ENCODE assay signal across 14 mouse cellular contexts in genomic region chr4:56937136-56937535, GRCm38 (mm10). TPM values are rescaled to one million over a fixed set of nuclear protein-coding genes. Genes with fewer than 3 reads are reported as not detected.
A peak's percentile ranks its signal among the peaks of the same experiment; 100 is the strongest.
DNase-seq lines count a peak whose midpoint lies in the region; ATAC-seq lines count a peak whose summit lies in the region.
"Had no signal": no experiment of that assay in that cellular context is flagged by ENCODE, and none has a peak within 500 bp of the region (broad histone marks: within the 10 kb centered on the region; RNA-seq: fewer than 3 reads in every experiment).

No protein-coding gene starts in this region.

- H3K4me2 ChIP-seq in heart, embryonic 11.5 days: 0 out of 2 replicates have a peak overlapping the region, but pooled peaks have one; percentile 20
- no peak overlapping the region for H3K4me2 ChIP-seq in intestine, embryonic 14.5 days (ENCODE audit: low read length)
- no peak overlapping the region for H3K4me2 ChIP-seq in hindbrain, embryonic 11.5 days (replicated peaks; ENCODE audit: low read depth, low read length)
- H3K4me2 ChIP-seq: limb, embryonic 13.5 days; neural tube, embryonic 12.5 days had no signal

- no peak overlapping the region for H3K9ac ChIP-seq in heart, embryonic 11.5 days (ENCODE audit: low read depth, low read length)
- no peak overlapping the region for H3K9ac ChIP-seq in intestine, embryonic 14.5 days (ENCODE audit: low read length)
- H3K9ac ChIP-seq in hindbrain, embryonic 11.5 days (ENCODE audit: low read depth, low read length): no peak overlapping the region
- H3K9ac ChIP-seq: limb, embryonic 13.5 days; neural tube, embryonic 12.5 days had no signal

- no peak for DNase-seq in heart, adult 8-10 months (ENCODE audit: low spot score)
- DNase-seq in adrenal gland, postnatal 10 days: peak; percentile 47
- DNase-seq in intestine, embryonic 14.5 days (ENCODE audit: low spot score): peak; percentile 52
- peak; percentile 54 for DNase-seq in lung, postnatal 36 days
- DNase-seq in hindbrain, embryonic 11.5 days (ENCODE audit: low spot score): no peak
- no peak for DNase-seq in embryo, embryonic 10.5 days (ENCODE audit: low spot score)
- DNase-seq: right cerebral cortex, postnatal 4 days; thymus, adult 2 months had no signal

- no peaks in the 10 kb centered on the region for H3K9me3 ChIP-seq in heart, embryonic 11.5 days (replicated peaks; ENCODE audit: control insufficient read depth, low read length)
- no peaks in the 10 kb centered on the region for H3K9me3 ChIP-seq in intestine, embryonic 14.5 days (ENCODE audit: control insufficient read depth, low read length)
- no peaks in the 10 kb centered on the region for H3K9me3 ChIP-seq in hindbrain, embryonic 11.5 days (ENCODE audit: control insufficient read depth, low read length)
- H3K9me3 ChIP-seq: limb, embryonic 13.5 days; neural tube, embryonic 12.5 days had no signal

- ATAC-seq in heart, embryonic 11.5 days (replicated peaks; ENCODE audit: insufficient number of reproducible peaks, low FRiP score, low TSS enrichment): 0 out of 2 replicates have a peak, but pooled peaks have one; percentile 55
- ATAC-seq in intestine, embryonic 14.5 days (replicated peaks; ENCODE audit: low FRiP score, low TSS enrichment, low read depth): no peak
- no peak for ATAC-seq in hindbrain, embryonic 11.5 days (ENCODE audit: low FRiP score)
- ATAC-seq: forebrain, embryonic 16.5 days; inflammation-experienced regulatory T-cells, adult 6 months had no signal

- no peaks in the 10 kb centered on the region for H3K27me3 ChIP-seq in heart, embryonic 11.5 days (ENCODE audit: control insufficient read depth, insufficient read depth, low read length)
- no peaks in the 10 kb centered on the region for H3K27me3 ChIP-seq in intestine, embryonic 14.5 days (replicated peaks; ENCODE audit: control insufficient read depth, insufficient read depth, low read length)
- no peaks in the 10 kb centered on the region for H3K27me3 ChIP-seq in hindbrain, embryonic 11.5 days (ENCODE audit: control insufficient read depth, insufficient read depth, low read length)
- H3K27me3 ChIP-seq: limb, embryonic 13.5 days; neural tube, embryonic 12.5 days had no signal

- H3K27ac ChIP-seq in heart, embryonic 11.5 days (ENCODE audit: low read depth, low read length): 0 out of 2 replicates have a peak overlapping the region, but pooled peaks have one; percentile 32
- no peak overlapping the region for H3K27ac ChIP-seq in intestine, embryonic 14.5 days (ENCODE audit: low read depth)
- no peak overlapping the region for H3K27ac ChIP-seq in hindbrain, embryonic 11.5 days (ENCODE audit: low read depth, low read length)
- H3K27ac ChIP-seq: limb, embryonic 13.5 days; neural tube, embryonic 12.5 days had no signal

- H3K4me1 ChIP-seq in heart, embryonic 11.5 days (ENCODE audit: control insufficient read depth, insufficient read depth, low read length): peaks cover 45% of the 10 kb centered on the region
- peaks cover 2% of the 10 kb centered on the region; the same call in 1 of the 2 replicates for H3K4me1 ChIP-seq in intestine, embryonic 14.5 days (replicated peaks; ENCODE audit: control insufficient read depth, insufficient read depth, low read length)
- no peaks in the 10 kb centered on the region for H3K4me1 ChIP-seq in hindbrain, embryonic 11.5 days (replicated peaks; ENCODE audit: control insufficient read depth, insufficient read depth, low read length)
- H3K4me1 ChIP-seq: neural tube, embryonic 12.5 days had no signal

- 38% methylated on average over 6 of the region's 6 CpGs for whole genome bisulfite sequencing in heart, embryonic 11.5 days (ENCODE audit: insufficient replicate concordance)
- WGBS in intestine, embryonic 14.5 days: 62% methylated on average over 6 of the region's 6 CpGs
- 68% methylated on average over 6 of the region's 6 CpGs for WGBS in hindbrain, embryonic 11.5 days

- no peak overlapping the region for H3K4me3 ChIP-seq in heart, embryonic 11.5 days (ENCODE audit: low read depth, low read length)
- H3K4me3 ChIP-seq in intestine, embryonic 14.5 days (ENCODE audit: low read depth, low read length): no peak overlapping the region
- H3K4me3 ChIP-seq in hindbrain, embryonic 11.5 days (ENCODE audit: low read depth, low read length): no peak overlapping the region
- H3K4me3 ChIP-seq: limb, embryonic 13.5 days; neural tube, embryonic 12.5 days had no signal

- H3K36me3 ChIP-seq in heart, embryonic 11.5 days (ENCODE audit: control insufficient read depth, insufficient read depth, low read length): peaks cover 8% of the 10 kb centered on the region; the same call in 1 of the 2 replicates
- peaks cover 27% of the 10 kb centered on the region for H3K36me3 ChIP-seq in intestine, embryonic 14.5 days (ENCODE audit: control insufficient read depth, insufficient read depth, low read length)
- no peaks in the 10 kb centered on the region for H3K36me3 ChIP-seq in hindbrain, embryonic 11.5 days (ENCODE audit: control insufficient read depth, insufficient read depth, low read length)

RNA-seq across cellular contexts. Expression of gene Tmem245, which starts 10.1 kb away (rescaled TPM):
- 9.7 and 12.1 TPM in 2 replicates for polyA plus RNA-seq in heart, embryonic 11.5 days (2014; fragmentation: Nextera tagmentation; extraction: Ambion mirVana)
- total RNA-seq in heart, adult 8-10 months (2022): 100 to 1,000 TPM in 1 of 4 experiments, 10 to 100 TPM in 3; 84.8 to 104 (median 93.0) TPM
- total RNA-seq in adrenal gland, postnatal 10 days (2021): 10 to 100 TPM; 33.4 to 45.3 TPM
- 11.1 and 11.4 TPM in 2 replicates for polyA plus RNA-seq in intestine, embryonic 14.5 days (2014; fragmentation: Nextera tagmentation; extraction: Ambion mirVana)
- polyA plus RNA-seq in hindbrain, embryonic 11.5 days (2014; fragmentation: Nextera tagmentation; extraction: Ambion mirVana): 6.5 and 7.7 TPM in 2 replicates

RNA-seq across cellular contexts. Expression of gene Frrs1l, which starts 53.1 kb away (rescaled TPM):
- polyA plus RNA-seq in heart, embryonic 11.5 days (2014; fragmentation: Nextera tagmentation; extraction: Ambion mirVana): 0.08 and 0.14 TPM in 2 replicates
- under 1 TPM; 0.09 to 0.23 (median 0.10) TPM for total RNA-seq in heart, adult 8-10 months (2022)
- total RNA-seq in adrenal gland, postnatal 10 days (2021): under 1 TPM; 0.27 to 0.61 TPM
- 1.2 and 1.4 TPM in 2 replicates for polyA plus RNA-seq in intestine, embryonic 14.5 days (2014; fragmentation: Nextera tagmentation; extraction: Ambion mirVana)
- 5.0 and 6.0 TPM in 2 replicates for polyA plus RNA-seq in hindbrain, embryonic 11.5 days (2014; fragmentation: Nextera tagmentation; extraction: Ambion mirVana)
- total RNA-seq: megakaryocyte progenitor cell, adult 5-6 weeks had no signal
- polyA plus RNA-seq: inflammation-experienced regulatory T-cells, adult 6 months; thymus, adult 2 months had no signal

Comparison
In these comparisons a context has a peak if more than half of its experiments do, and no peak if none do; other contexts are left out.
1. DNase-seq: peak in adrenal gland, postnatal 10 days (single experiment), intestine, embryonic 14.5 days (single experiment) and lung, postnatal 36 days (single experiment); none in heart, adult 8-10 months (single experiment), hindbrain, embryonic 11.5 days (single experiment) and embryo, embryonic 10.5 days (single experiment).